Mouse (Mus musculus): ENCODE data around the gene Kpna6.

GRCm38 (mm10) chr4:129626035-129626434, 46.5 kb downstream of the Kpna6 start:
- TF ChIP-seq CHD2 (IDR thresholded peaks at IDR 0.05; ENCODE audit: low read length) (no peak), GABPA (IDR thresholded peaks at IDR 0.05; ENCODE audit: low read depth, low read length) (no peak)

Data from MEL (cell line).